ENCODE assay signal across 21 mouse cellular contexts in the genomic region with DNA sequence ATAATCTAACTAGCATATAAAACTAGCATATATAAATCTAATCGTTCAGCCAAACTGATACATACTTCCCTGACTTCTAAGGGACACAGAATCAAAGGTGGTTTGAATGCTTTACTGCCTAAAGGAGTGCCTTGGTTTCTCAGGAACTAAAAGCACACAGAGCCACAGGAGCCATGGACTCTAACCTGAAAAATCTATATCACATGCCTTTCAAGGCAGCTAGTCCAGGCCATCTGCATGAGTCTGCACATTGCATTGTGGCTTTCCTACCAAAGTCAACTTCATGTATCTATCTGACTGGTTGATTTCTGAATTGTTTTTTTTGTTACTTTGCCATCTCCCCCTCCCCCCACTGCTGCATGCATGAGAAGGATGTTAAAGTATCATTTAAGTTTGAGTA.
"Had no signal": no experiment of that assay in that cellular context is flagged by ENCODE, and none has a peak within 500 bp of the region (broad histone marks: within the 10 kb centered on the region; RNA-seq: fewer than 3 reads in every experiment).

No protein-coding gene starts in this region.

- DNase-seq: lung, adult 18-20 months; lung, embryonic 14.5 days; lung, postnatal 10 days; lung, postnatal 4 days; midbrain, embryonic 14.5 days; retina, postnatal 1 day; right cerebral cortex, adult 18-20 months; right cerebral cortex, postnatal 25 days; right cerebral cortex, postnatal 4 days; spleen, adult 18-20 months; thymus, adult 2 months; thymus, postnatal 25 days; thymus, postnatal 4 days had no signal

- ATAC-seq: midbrain, embryonic 16.5 days had no signal

- H3K4me3 ChIP-seq: midbrain, embryonic 10.5 days; midbrain, embryonic 12.5 days; myocyte; neural tube, embryonic 13.5 days; neural tube, embryonic 15.5 days; stomach, embryonic 15.5 days had no signal

- H3K4me1 ChIP-seq: midbrain, embryonic 10.5 days; midbrain, embryonic 12.5 days; neural tube, embryonic 13.5 days; neural tube, embryonic 15.5 days; stomach, embryonic 15.5 days had no signal

- H3K4me2 ChIP-seq: lung, embryonic 14.5 days; midbrain, embryonic 12.5 days; neural tube, embryonic 13.5 days; neural tube, embryonic 15.5 days; stomach, embryonic 15.5 days had no signal

- H3K9me3 ChIP-seq: midbrain, embryonic 10.5 days; midbrain, embryonic 12.5 days; neural tube, embryonic 13.5 days; neural tube, embryonic 15.5 days; stomach, embryonic 15.5 days had no signal

- H3K9ac ChIP-seq: lung, embryonic 14.5 days; midbrain, embryonic 12.5 days; neural tube, embryonic 13.5 days; neural tube, embryonic 15.5 days; stomach, embryonic 15.5 days had no signal

- H3K27ac ChIP-seq: midbrain, embryonic 10.5 days; midbrain, embryonic 12.5 days; neural tube, embryonic 13.5 days; neural tube, embryonic 15.5 days; stomach, embryonic 15.5 days; stomach, postnatal 0 days had no signal

- H3K27me3 ChIP-seq: midbrain, embryonic 12.5 days; neural tube, embryonic 13.5 days; neural tube, embryonic 15.5 days; stomach, embryonic 15.5 days had no signal
